Mouse (Mus musculus) midbrain, embryonic 10.5 days (tissue): ENCODE data around the gene Dcbld2. TPM values are rescaled to one million over a fixed set of nuclear protein-coding genes. Genes with fewer than 3 reads are reported as not detected.

Source experiments
- DNase-seq: peaks from one replicate; pipeline ENCODE4 v3.0.0-alpha.2; 2017; ENCODE audit warnings: low spot score
- H3K27ac ChIP-seq: fragments of 300-500 bp; sonication (generic); replicated peaks from 2 replicates; pipeline ENCODE4 v1.5.1; 2016; ENCODE audit warnings: mild to moderate bottlenecking
- H3K27me3 ChIP-seq: fragments of 300-500 bp; sonication (generic); 2 replicates; pipeline ENCODE4 v1.6.1; 2016; ENCODE audit warnings: low read depth, mild to moderate bottlenecking; ENCODE audit not compliant: poor library complexity, severe bottlenecking
- H3K36me3 ChIP-seq: fragments of 300-500 bp; sonication (generic); 2 replicates; pipeline ENCODE4 v1.6.1; 2016; ENCODE audit warnings: mild to moderate bottlenecking, moderate library complexity
- H3K4me1 ChIP-seq: fragments of 300-500 bp; sonication (generic); 2 replicates; pipeline ENCODE4 v1.6.1; 2016
- H3K4me3 ChIP-seq: fragments of 300-500 bp; sonication (generic); 2 replicates; pipeline ENCODE4 v1.5.1; 2016; ENCODE audit warnings: mild to moderate bottlenecking, moderate library complexity
- H3K9me3 ChIP-seq: fragments of 300-500 bp; sonication (generic); replicated peaks from 2 replicates; pipeline ENCODE4 v1.6.1; 2016; ENCODE audit warnings: mild to moderate bottlenecking
- WGBS: fragments of 180-500 bp; shearing (Covaris S2); methylation state at CpG from one replicate; pipeline ENCODE4 v1.1.7; 2016; 5-methylcytosine and 5-hydroxymethylcytosine counted together
- polyA plus RNA-seq: library from polyadenylated mRNA; unstranded; fragments of >200 nt; fragmentation: Nextera tagmentation; extraction: Ambion mirVana; gene quantifications from 2 replicates; pipeline ENCODE4 v1.2.1, GENCODE M21; 2016

The Dcbld2 gene
- polyA plus RNA-seq, 1 experiment from 2014 or later: 7.5 TPM

DNA sequence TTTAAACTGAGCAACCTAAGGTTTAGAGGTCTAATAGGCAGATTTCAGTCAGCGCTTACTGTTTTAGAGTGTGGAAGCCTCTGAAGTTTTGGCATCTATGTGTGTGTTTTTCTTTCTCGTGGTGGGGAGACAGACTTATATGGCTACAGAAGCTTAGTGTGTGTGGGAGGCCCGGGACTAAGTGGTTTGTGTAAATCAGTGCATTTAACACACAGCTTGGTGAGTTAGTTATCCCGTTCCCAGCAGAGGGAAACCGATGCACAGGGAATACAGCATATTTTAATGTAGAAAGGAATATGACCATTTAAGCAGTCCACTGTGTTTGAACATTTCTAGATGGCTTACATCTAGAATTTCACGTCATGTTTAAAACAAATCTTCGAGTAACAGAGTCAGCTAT lies 1.6 kb downstream of the Dcbld2 start:
- no peak for DNase-seq
- WGBS: 58% methylated on average over 7 of the region's 7 CpGs
- Histone ChIP-seq H3K4me3 (peak overlapping the region; percentile 92), H3K27ac (no peak overlapping the region), H3K36me3 (peaks cover 2% of the 10 kb centered on the region; the same call in 1 of the 2 replicates), H3K9me3 (no peaks in the 10 kb centered on the region), H3K4me1 (peaks cover 20% of the 10 kb centered on the region), H3K27me3 (no peaks in the 10 kb centered on the region)

DNA sequence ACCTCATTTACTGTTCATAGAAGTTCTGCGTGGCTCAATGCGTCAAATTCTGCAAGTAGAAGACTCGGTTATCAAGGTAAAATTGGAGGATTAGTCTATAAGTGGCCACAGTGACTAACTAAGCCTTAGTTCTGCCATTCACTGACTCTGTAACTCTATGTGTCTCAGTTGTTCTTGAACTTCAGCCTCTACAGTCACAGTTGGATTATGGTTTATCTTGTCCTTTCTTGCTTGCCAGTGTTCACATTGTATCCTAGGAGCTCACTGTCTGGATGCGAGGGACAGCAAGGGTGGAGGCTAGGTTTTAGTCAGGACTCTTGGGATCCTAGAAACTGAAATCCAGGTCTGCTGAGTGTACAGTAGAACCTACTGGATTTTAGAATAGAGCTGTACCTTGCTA lies 6.6 kb downstream of the Dcbld2 start:
- 96% methylated on average over 4 of the region's 4 CpGs for WGBS
- DNase-seq: no peak
- peaks cover 12% of the 10 kb centered on the region for H3K4me1 ChIP-seq
- H3K4me3 ChIP-seq: no peak overlapping the region
- no peak overlapping the region for H3K27ac ChIP-seq
- H3K36me3 ChIP-seq: peaks cover 10% of the 10 kb centered on the region
- H3K9me3 ChIP-seq: peaks cover 5% of the 10 kb centered on the region; the same call in 1 of the 2 replicates
- H3K27me3 ChIP-seq: no peaks in the 10 kb centered on the region

DNA sequence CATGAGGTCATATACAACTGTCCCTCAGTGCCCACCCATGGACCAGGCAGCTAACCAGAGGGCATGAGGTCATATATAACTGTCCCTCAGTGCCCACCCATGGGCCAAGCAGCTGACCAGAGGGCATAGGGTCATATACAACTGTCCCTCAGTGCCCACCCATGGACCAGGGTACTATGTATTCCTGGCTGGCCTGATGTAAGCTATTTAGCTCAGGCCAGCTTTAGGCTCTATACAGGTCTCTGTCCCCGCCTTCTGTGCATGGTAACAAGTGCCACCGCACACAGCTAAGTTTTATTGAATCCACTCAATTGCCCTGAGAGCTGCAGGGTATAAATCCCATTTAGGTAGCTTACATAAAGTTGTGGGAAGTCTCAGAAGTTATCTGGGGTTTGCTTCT lies 7.3 kb downstream of the Dcbld2 start:
- Histone ChIP-seq H3K4me1 (peaks cover 5% of the 10 kb centered on the region), H3K27ac (no peak overlapping the region), H3K4me3 (no peak overlapping the region), H3K9me3 (peaks cover 5% of the 10 kb centered on the region; the same call in 1 of the 2 replicates), H3K27me3 (no peaks in the 10 kb centered on the region), H3K36me3 (peaks cover 10% of the 10 kb centered on the region)
- WGBS: 91% methylated on average over 2 of the region's 2 CpGs
- no peak for DNase-seq

GRCm38 (mm10) chr16:58421696-58422354 lies 13.6 kb downstream of the Dcbld2 start:
- Histone ChIP-seq H3K4me3 (no peak overlapping the region), H3K27me3 (no peaks in the 10 kb centered on the region)
- WGBS: 75% methylated on average over 11 of the region's 11 CpGs

DNA sequence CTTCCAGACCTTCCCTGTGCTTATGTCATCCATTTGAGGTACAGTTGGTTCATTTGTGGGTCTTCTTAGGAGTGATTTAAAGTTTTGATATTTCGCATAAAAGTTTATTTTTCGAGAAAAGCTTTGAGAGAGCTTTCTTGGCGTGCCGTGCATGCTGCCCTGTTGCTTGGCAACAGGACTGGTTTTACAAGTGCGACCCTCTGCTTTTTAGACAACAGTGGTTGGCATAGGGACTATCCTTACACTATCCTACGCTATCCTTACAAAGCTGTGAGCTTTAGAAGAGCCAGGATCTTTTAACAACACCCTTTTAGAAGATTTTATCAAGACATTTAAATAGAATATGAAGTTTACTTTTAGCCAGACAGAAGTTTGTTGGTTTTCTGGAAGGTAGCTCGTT lies 22.0 kb downstream of the Dcbld2 start:
- Histone ChIP-seq H3K9me3 (no peaks in the 10 kb centered on the region), H3K27ac (no peak overlapping the region), H3K36me3 (peaks cover 33% of the 10 kb centered on the region), H3K4me3 (no peak overlapping the region), H3K27me3 (no peaks in the 10 kb centered on the region), H3K4me1 (no peaks in the 10 kb centered on the region)
- 88% methylated on average over 7 of the region's 7 CpGs for WGBS
- DNase-seq: no peak

More at GRCm38 (mm10) chr16:58421696-58422354, 13.6 kb downstream of the Dcbld2 start:
- DNase-seq: no peak
- Histone ChIP-seq H3K27ac (no peak overlapping the region), H3K9me3 (peaks cover 5% of the 10 kb centered on the region; the same call in 1 of the 2 replicates), H3K36me3 (peaks cover 27% of the 10 kb centered on the region), H3K4me1 (peaks cover 9% of the 10 kb centered on the region; the same call in 1 of the 2 replicates)

- Histone ChIP-seq H3K27me3 (no peaks in the 10 kb centered on the region), H3K4me3 (no peak overlapping the region), H3K9me3 (no peaks in the 10 kb centered on the region), H3K27ac (no peak overlapping the region), H3K36me3 (peaks cover 38% of the 10 kb centered on the region), H3K4me1 (no peaks in the 10 kb centered on the region)
- DNase-seq: no peak
- 98% methylated on average over 1 of the region's 1 CpGs for WGBS
Measured at GRCm38 (mm10) chr16:58432384-58432783, 24.1 kb downstream of the Dcbld2 start.

GRCm38 (mm10) chr16:58444735-58445134 lies 36.5 kb downstream of the Dcbld2 start:
- no peaks in the 10 kb centered on the region for H3K27me3 ChIP-seq
- H3K4me1 ChIP-seq: no peaks in the 10 kb centered on the region
- WGBS: 71% methylated on average over 6 of the region's 6 CpGs
- H3K9me3 ChIP-seq: no peaks in the 10 kb centered on the region
- H3K4me3 ChIP-seq: no peak overlapping the region
- no peak overlapping the region for H3K27ac ChIP-seq
- no peak for DNase-seq
- H3K36me3 ChIP-seq: peaks cover 39% of the 10 kb centered on the region

DNA sequence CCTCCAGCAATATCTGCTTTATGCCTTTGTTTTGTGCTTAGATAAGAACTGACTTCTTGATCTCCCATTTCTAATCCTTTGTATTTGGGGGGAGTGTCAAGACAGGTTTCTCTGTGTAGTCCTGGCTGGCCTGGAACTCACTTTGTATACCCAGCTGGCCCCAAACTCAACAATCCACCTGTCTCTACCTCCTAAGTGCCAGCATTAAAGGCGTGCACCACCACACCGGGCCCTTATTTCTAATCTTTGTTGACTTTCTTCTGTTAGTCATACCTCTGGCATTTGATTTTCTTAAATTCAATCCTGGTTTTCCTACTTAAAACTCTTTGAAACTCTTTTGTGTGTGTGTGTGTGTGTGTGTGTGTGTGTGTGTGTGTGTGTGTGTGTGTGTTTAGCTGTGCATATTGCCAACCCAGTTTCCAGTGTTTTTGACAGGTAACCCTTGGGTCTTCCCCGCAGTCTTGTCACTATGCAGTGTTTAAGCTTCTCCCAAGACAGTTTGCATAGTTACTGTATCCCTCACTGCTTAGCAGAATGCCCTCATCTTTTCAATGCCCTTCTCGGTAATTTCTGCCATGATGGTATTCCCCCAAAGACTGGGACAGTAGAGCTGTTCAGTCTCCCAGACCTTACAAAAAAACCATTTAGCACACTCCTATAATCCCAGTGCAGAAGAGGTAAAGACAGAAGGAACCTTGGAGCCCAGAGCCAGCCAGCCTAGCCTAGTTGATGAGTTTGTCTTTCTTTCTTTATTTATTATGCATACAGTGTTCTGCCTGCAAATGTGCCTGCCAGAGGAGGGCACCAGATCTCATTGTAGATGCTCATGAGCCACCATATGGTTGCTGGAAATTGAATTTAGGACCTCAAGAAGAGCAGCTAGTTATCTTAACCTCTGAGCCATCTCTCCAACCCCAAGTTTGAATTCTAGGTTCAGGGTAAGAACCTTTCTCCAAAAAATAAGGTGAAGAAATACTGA lies 38.3 kb downstream of the Dcbld2 start:
- H3K27ac ChIP-seq: no peak overlapping the region
- peaks cover 53% of the 10 kb centered on the region for H3K36me3 ChIP-seq
- H3K4me1 ChIP-seq: no peaks in the 10 kb centered on the region
- WGBS: 92% methylated on average over 4 of the region's 4 CpGs
- no peaks in the 10 kb centered on the region for H3K27me3 ChIP-seq
- no peaks in the 10 kb centered on the region for H3K9me3 ChIP-seq
- H3K4me3 ChIP-seq: no peak overlapping the region
- no peak for DNase-seq

DNA sequence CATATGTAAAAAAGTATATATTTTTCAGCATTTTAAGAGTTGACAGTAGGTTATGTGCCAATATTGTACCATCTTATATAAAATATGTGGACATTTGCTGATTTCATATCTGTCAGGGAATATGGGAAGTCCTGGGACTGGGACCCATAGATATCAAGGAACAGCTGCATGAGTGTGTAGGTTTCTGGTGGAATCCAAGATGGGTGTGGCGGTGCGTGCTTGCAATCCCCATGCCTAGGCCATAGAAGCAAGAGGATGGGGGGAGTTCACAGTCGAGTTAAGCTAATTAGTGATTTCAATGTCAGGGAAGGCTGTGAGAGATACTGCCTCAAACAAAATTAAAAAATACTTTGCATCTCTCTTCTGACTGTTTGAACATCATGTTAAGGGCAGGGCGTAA lies 40.8 kb downstream of the Dcbld2 start:
- H3K4me3 ChIP-seq: no peak overlapping the region
- no peaks in the 10 kb centered on the region for H3K4me1 ChIP-seq
- no peak overlapping the region for H3K27ac ChIP-seq
- DNase-seq: no peak
- no peaks in the 10 kb centered on the region for H3K9me3 ChIP-seq
- peaks cover 59% of the 10 kb centered on the region for H3K36me3 ChIP-seq
- no peaks in the 10 kb centered on the region for H3K27me3 ChIP-seq
- 92% methylated on average over 4 of the region's 4 CpGs for WGBS

GRCm38 (mm10) chr16:58450648-58451047 lies 42.4 kb downstream of the Dcbld2 start:
- no peak overlapping the region for H3K4me3 ChIP-seq
- H3K4me1 ChIP-seq: no peaks in the 10 kb centered on the region
- 79% methylated on average over 6 of the region's 6 CpGs for whole genome bisulfite sequencing
- no peak for DNase-seq
- H3K27me3 ChIP-seq: no peaks in the 10 kb centered on the region
- no peak overlapping the region for H3K27ac ChIP-seq
- H3K9me3 ChIP-seq: no peaks in the 10 kb centered on the region
- H3K36me3 ChIP-seq: peaks cover 63% of the 10 kb centered on the region

DNA sequence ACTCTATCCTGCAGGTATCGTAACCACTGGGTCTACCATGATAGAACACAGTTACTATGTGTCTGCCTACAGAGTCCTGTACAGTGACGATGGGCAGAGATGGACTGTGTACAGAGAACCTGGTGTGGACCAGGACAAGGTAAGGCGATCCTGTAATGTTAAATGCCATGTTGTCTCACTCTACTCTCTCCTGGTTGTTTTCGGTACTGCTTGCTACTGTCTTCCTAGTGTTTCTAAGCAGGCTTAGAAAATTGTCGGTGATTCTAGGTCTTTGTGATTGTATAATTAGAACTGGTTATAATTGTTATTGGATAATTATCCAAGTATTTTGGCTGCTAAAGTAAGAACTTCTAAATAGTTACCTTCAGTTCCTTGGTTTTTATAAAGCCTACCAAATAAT lies 43.4 kb downstream of the Dcbld2 start:
- Histone ChIP-seq H3K4me3 (no peak overlapping the region), H3K36me3 (peaks cover 67% of the 10 kb centered on the region), H3K4me1 (no peaks in the 10 kb centered on the region), H3K27me3 (no peaks in the 10 kb centered on the region), H3K27ac (no peak overlapping the region), H3K9me3 (no peaks in the 10 kb centered on the region)
- DNase-seq: no peak
- WGBS: 93% methylated on average over 5 of the region's 5 CpGs

- H3K27ac ChIP-seq: no peak overlapping the region
- H3K4me1 ChIP-seq: no peaks in the 10 kb centered on the region
- DNase-seq: no peak
- peaks cover 73% of the 10 kb centered on the region for H3K36me3 ChIP-seq
- no peaks in the 10 kb centered on the region for H3K27me3 ChIP-seq
- H3K9me3 ChIP-seq: no peaks in the 10 kb centered on the region
- H3K4me3 ChIP-seq: no peak overlapping the region
- WGBS: 87% methylated on average over 3 of the region's 3 CpGs
Measured at GRCm38 (mm10) chr16:58453138-58453537, 44.9 kb downstream of the Dcbld2 start.

DNA sequence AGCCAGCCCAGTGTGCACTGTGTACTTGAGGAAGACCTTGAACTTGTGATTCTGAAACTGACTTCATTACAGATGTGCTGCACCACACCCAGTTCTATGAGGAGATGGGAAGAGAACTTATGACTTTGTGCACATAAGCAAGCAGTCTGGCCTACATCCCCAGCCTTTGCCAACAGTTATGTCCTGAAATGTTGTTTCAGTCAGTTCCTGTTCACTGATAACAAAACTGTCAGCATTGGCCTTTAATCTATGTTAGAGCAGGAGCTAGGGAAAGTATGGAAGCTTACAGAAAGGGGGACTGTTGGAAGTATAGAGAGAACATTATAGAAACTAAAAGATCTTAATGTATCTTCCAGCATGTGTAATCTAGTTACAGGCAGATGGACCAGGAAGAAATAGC lies 45.6 kb downstream of the Dcbld2 start:
- no peaks in the 10 kb centered on the region for H3K4me1 ChIP-seq
- no peak for DNase-seq
- H3K36me3 ChIP-seq: peaks cover 78% of the 10 kb centered on the region
- H3K4me3 ChIP-seq: no peak overlapping the region
- H3K27me3 ChIP-seq: no peaks in the 10 kb centered on the region
- H3K27ac ChIP-seq: no peak overlapping the region
- no peaks in the 10 kb centered on the region for H3K9me3 ChIP-seq
